Comparison of ENCODE assay signal across 7 mouse cellular contexts in the genomic region with DNA sequence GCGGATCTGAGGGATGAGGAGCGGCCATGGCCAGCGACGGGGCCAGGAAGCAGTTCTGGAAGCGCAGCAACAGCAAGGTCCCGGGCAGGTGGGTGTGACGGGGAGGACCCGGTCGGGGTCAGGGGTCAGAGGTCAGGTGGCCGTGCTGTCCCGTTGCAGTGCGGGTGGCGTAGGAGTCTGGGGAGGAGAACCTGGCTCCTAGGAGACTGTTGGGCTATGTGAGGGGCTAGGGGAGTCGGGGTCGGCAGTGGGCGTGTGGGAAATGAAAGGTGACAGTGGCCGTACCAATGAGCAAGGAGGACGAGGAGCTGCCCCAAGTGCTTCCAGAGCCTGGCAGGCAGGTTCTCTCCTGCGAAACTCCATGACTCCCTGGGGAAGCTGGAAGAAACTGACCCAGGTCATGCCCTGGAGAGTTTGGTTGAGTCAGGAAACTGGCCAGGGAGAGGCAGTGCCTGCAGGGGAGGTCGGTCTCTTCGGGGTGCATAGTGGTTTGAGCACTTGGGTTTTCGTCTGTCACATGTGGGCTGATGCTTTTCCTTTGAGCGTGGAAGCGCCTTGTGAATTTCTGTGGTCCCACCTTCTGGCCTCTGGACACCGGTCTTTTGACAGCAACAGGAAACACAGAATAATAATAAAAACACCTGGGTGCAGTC. TPM values are rescaled to one million over a fixed set of nuclear protein-coding genes. Genes with fewer than 3 reads are reported as not detected.
A peak's percentile ranks its signal among the peaks of the same experiment; 100 is the strongest.
DNase-seq lines count a peak whose midpoint lies in the region; ATAC-seq and TF ChIP-seq lines count a peak whose summit lies in the region.

No protein-coding gene starts in this region.

- H3K27me3 ChIP-seq in lung, embryonic 16.5 days (ENCODE audit: control insufficient read depth, insufficient read depth, low read depth, low read length), result no peaks in the 10 kb centered on the region
- H3K27me3 ChIP-seq in limb, embryonic 12.5 days, result no peaks in the 10 kb centered on the region

- H3K4me2 ChIP-seq in lung, embryonic 16.5 days (ENCODE audit: low read depth, low read length), result peak overlapping the region; percentile 98
- peak overlapping the region; percentile 99 for H3K4me2 ChIP-seq in limb, embryonic 12.5 days

- H3K36me3 ChIP-seq in lung, embryonic 16.5 days (ENCODE audit: control insufficient read depth, insufficient read depth, low read length), result no peaks in the 10 kb centered on the region
- H3K36me3 ChIP-seq in limb, embryonic 12.5 days, result no peaks in the 10 kb centered on the region

- H3K4me3 ChIP-seq in lung, embryonic 16.5 days (ENCODE audit: low read length), result peak overlapping the region; percentile 93
- H3K4me3 ChIP-seq in embryonic fibroblast, embryonic 13.5 days (ENCODE audit: insufficient read depth, low read length), result peak overlapping the region; percentile 75
- peak overlapping the region; percentile 75 for H3K4me3 ChIP-seq in limb, embryonic 12.5 days (replicated peaks)
- H3K4me3 ChIP-seq in olfactory bulb, adult 2 months (ENCODE audit: insufficient read depth, low read depth, low read length), result peak overlapping the region; percentile 81

- TF ChIP-seq CTCF in embryonic fibroblast, embryonic 13.5 days (IDR thresholded peaks at IDR 0.05; ENCODE audit: borderline replicate concordance, insufficient read depth, low read length), result no peak
- no peak for TF ChIP-seq CTCF in olfactory bulb, adult 2 months (IDR thresholded peaks at IDR 0.05; ENCODE audit: insufficient read depth, low read depth, low read length)

- WGBS in lung, embryonic 16.5 days, result 11% methylated on average over 25 of the region's 25 CpGs
- WGBS in limb, embryonic 12.5 days, result 13% methylated on average over 25 of the region's 25 CpGs
- 14% methylated on average over 25 of the region's 25 CpGs for whole genome bisulfite sequencing in olfactory bulb, adult 2 months

- H3K4me1 ChIP-seq in lung, embryonic 16.5 days (replicated peaks; ENCODE audit: control insufficient read depth, insufficient read depth, low read length), result peaks cover 16% of the 10 kb centered on the region
- no peaks in the 10 kb centered on the region for H3K4me1 ChIP-seq in embryonic fibroblast, embryonic 13.5 days (ENCODE audit: control insufficient read depth, insufficient read depth, low read length)
- peaks cover 19% of the 10 kb centered on the region for H3K4me1 ChIP-seq in limb, embryonic 12.5 days (replicated peaks)
- peaks cover 18% of the 10 kb centered on the region for H3K4me1 ChIP-seq in olfactory bulb, adult 2 months (ENCODE audit: control insufficient read depth, insufficient read depth, low read length)

- no peaks in the 10 kb centered on the region for H3K9me3 ChIP-seq in lung, embryonic 16.5 days (ENCODE audit: control insufficient read depth, low read length)
- H3K9me3 ChIP-seq in limb, embryonic 12.5 days, result no peaks in the 10 kb centered on the region

- TF ChIP-seq POLR2A in embryonic fibroblast, embryonic 13.5 days (IDR thresholded peaks at IDR 0.05; ENCODE audit: low read depth, low read length), result no peak
- no peak for TF ChIP-seq POLR2A in olfactory bulb, adult 2 months (IDR thresholded peaks at IDR 0.05; ENCODE audit: insufficient read depth, low read depth, low read length)

- DNase-seq in lung, postnatal 10 days, result no peak
- DNase-seq in left cerebral cortex, postnatal 14 days (ENCODE audit: low spot score in 2 of 2), result no peak
- no peak for DNase-seq in left cerebral cortex, adult 9 months (ENCODE audit: low spot score in 2 of 2)

- peak overlapping the region; percentile 95 for H3K9ac ChIP-seq in lung, embryonic 16.5 days (ENCODE audit: low read length)
- peak overlapping the region; percentile 77 for H3K9ac ChIP-seq in limb, embryonic 12.5 days (replicated peaks)

- intact Hi-C loops in left cerebral cortex, postnatal 14 days (cut with DNase I), result no loop called here

- peak overlapping the region; percentile 93 for H3K27ac ChIP-seq in lung, embryonic 16.5 days (ENCODE audit: low read length)
- no peak overlapping the region for H3K27ac ChIP-seq in embryonic fibroblast, embryonic 13.5 days (ENCODE audit: insufficient read depth, low read length)
- H3K27ac ChIP-seq in limb, embryonic 12.5 days, result peak overlapping the region; percentile 89; the same call in 1 of the 2 replicates
- H3K27ac ChIP-seq in olfactory bulb, adult 2 months (ENCODE audit: insufficient read depth, low read depth, low read length), result 0 out of 2 replicates have a peak overlapping the region, but pooled peaks have one; percentile 27

- peak; percentile 63 for ATAC-seq in lung, embryonic 16.5 days (ENCODE audit: low read depth)
- ATAC-seq in limb, embryonic 12.5 days (ENCODE audit: insufficient number of reproducible peaks, insufficient read depth, low FRiP score, low TSS enrichment, low read depth), result peak; percentile 76; the same call in 1 of the 2 replicates

RNA-seq across cellular contexts. Expression of a gene that starts 0.4 kb away (rescaled TPM):
- 13.6 and 14.3 TPM in 2 replicates for polyA plus RNA-seq in lung, embryonic 16.5 days (2015; fragmentation: Nextera tagmentation; extraction: Ambion mirVana)
- polyA plus RNA-seq in embryonic fibroblast, embryonic 13.5 days (2011; ENCODE audit: insufficient read length, low read depth, missing spikeins), result 11.4 and 12.8 TPM in 2 replicates
- 11.2 and 12.1 TPM in 2 replicates for polyA plus RNA-seq in limb, embryonic 12.5 days (2016; fragmentation: Nextera tagmentation; extraction: Ambion mirVana)
- polyA plus RNA-seq in olfactory bulb, adult 2 months (2012; ENCODE audit: insufficient read depth, insufficient read length, low replicate concordance, missing spikeins), result not detected in 2 replicates
- total RNA-seq in left cerebral cortex, postnatal 14 days (2021), result 10 to 100 TPM; 23.2 to 24.5 TPM

RNA-seq across cellular contexts. Expression of a gene that starts 28.7 kb away (rescaled TPM):
- polyA plus RNA-seq in lung, embryonic 16.5 days (2015; fragmentation: Nextera tagmentation; extraction: Ambion mirVana), result 25.2 and 26.4 TPM in 2 replicates
- polyA plus RNA-seq in embryonic fibroblast, embryonic 13.5 days (2011; ENCODE audit: insufficient read length, low read depth, missing spikeins), result 9.6 and 10.7 TPM in 2 replicates
- 19.2 and 21.5 TPM in 2 replicates for polyA plus RNA-seq in limb, embryonic 12.5 days (2016; fragmentation: Nextera tagmentation; extraction: Ambion mirVana)
- polyA plus RNA-seq in olfactory bulb, adult 2 months (2012; ENCODE audit: insufficient read depth, insufficient read length, low replicate concordance, missing spikeins), result 113 TPM in 1 of 2 replicates, not detected in the other
- total RNA-seq in left cerebral cortex, postnatal 14 days (2021), result 10 to 100 TPM; 46.6 to 46.8 TPM
